Mouse (Mus musculus): ENCODE measurements around the gene Os9. TPM values are rescaled to one million over a fixed set of nuclear protein-coding genes. Genes with fewer than 3 reads are reported as not detected.

The Os9 gene
- polyA plus RNA-seq, 1 experiment = 104 TPM

GRCm38 (mm10) chr10:127063913-127064870 lies 56.7 kb downstream of the Os9 start:
- TF ChIP-seq GATA1 (IDR thresholded peaks at IDR 0.05; ENCODE audit: low read length) = no peak

DNA sequence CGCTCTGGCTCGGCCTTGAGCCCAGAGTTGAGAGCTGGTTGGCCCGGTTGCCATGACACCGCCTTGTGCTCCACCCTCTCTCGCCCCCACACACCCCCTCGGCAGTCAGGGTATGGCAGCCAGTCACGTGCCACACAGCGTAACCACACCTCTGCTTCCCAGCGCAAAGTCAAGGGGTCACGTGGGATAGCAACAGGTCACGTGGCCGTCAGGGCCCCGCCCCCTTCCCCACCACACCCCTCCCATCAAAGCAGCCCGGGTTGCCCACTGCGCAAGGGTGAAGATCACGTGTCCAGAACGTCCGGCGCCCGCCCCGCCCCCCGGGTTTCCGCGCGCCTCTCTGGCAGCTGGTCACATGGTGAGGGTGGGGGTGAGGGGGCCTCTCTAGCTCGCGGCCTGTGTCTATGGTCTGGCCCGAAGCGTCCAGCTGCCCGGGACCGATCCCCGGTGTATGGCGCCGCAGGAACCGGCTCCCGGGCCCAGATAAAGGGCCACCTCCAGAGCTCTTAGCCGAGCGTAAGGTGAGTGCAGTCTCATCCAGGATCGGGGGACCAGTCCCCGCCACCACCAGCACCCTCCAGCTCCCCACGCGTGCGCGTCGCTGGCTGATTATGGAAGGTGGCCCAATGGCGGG lies 57.6 kb downstream of the Os9 start, which contains the start of gene Cdk4:
TSS of gene Cdk4 (plus strand) at position 296 of the 634 bp plus-strand sequence.
- TF ChIP-seq GATA1 (IDR thresholded peaks at IDR 0.05; ENCODE audit: low read length) = no peak

DNA sequence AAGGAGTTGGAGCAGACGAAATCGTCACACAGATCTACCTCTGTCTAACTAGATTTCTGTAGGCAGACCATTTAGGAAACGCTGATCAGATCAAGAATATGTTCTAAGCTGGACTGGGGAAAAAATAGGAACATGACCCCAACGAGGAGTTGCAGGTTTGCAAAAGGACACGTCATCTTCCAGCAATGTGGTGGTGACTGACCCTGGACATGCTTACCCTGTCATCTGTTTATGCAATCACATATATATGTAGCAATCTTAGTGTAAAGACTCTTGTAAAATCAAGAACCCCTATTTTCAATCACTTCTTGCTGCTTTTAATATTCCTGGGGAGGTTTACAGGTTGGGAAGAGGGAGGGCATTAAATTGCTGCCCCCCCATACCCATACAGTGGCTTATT lies 58.4 kb downstream of the Os9 start:
- no peak for TF ChIP-seq GATA1 (IDR thresholded peaks at IDR 0.05; ENCODE audit: low read length)

- TF ChIP-seq GATA1 (IDR thresholded peaks at IDR 0.05; ENCODE audit: low read length) = no peak
Observed at GRCm38 (mm10) chr10:127061513-127061912, 59.4 kb downstream of the Os9 start.

DNA sequence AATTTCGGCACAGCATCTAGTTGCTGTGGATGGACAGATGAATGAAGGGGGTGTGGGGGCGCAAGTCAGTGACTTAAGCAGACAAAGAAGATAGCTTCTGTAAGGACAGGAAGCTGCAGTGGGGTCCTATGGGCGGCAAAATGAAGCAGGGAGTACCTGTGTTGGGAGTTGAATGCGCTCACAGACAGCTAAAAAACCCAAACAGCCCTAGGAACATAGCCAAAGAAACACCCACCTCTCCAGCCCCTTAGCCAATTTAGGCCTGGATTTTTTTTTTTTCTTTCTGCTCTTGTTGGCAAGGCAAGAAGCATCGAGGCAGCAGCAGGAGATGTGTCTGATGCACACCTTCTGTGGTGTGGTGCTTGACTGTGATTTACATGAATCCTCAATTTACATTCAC lies 59.8 kb downstream of the Os9 start:
- TF ChIP-seq GATA1 (IDR thresholded peaks at IDR 0.05; ENCODE audit: low read length) = no peak

DNA sequence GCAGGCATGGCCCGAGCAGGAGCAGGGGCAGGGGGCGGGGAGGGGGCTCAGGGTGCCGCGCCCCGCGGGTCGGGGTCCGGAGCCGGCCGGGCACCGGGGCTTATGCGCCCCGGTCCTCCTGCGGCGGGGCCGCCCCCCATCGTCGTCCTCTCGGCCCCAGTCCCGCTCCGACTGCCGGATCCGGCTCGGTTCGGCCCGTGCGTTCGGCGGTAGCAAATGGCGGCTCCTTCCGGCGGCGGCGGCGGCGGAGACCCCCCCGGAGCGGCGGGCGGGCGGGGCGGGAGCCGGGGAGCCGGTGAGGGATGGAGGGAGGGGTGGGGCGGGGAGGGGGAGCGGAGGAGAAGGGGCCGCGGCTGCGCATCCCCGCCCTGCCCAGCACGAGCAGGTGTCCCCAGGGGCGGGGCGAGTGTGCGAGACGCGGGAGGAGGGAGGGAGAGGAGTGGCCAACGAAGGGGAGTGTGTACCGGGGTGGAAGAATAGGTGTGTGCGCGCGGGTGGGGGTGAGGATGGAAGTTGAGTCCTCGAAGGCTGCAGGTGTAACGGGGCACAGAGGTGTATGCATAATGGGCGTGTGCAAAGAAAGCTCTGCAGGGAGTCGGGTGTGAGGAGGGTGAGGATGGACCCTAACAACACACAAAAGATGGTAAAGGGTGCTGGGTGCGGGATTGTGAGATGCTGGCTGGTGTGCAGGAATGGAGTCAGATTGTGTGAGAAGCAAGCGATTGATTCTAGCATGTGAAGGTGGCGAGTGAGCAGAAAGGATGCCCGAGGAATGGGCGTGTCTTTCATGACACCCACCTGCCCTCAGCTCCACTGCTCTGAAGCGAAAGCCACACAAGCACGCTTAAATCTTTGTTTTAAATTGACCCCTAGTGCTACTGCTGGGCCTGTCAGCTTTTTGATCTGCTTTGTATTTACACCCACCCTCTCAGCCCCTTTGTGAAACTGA lies 60.7 kb downstream of the Os9 start, which contains the start of gene March9:
TSS of gene March9 (minus strand) at position 217 of the 949 bp plus-strand sequence.
- no peak for TF ChIP-seq GATA1 (IDR thresholded peaks at IDR 0.05; ENCODE audit: low read length)

GRCm38 (mm10) chr10:127059174-127059967 lies 61.6 kb downstream of the Os9 start:
- no peak for TF ChIP-seq GATA1 (IDR thresholded peaks at IDR 0.05; ENCODE audit: low read length)

- TF ChIP-seq GATA1 (IDR thresholded peaks at IDR 0.05; ENCODE audit: low read length) = no peak
Observed at GRCm38 (mm10) chr10:127058708-127059107, 62.2 kb downstream of the Os9 start.

DNA sequence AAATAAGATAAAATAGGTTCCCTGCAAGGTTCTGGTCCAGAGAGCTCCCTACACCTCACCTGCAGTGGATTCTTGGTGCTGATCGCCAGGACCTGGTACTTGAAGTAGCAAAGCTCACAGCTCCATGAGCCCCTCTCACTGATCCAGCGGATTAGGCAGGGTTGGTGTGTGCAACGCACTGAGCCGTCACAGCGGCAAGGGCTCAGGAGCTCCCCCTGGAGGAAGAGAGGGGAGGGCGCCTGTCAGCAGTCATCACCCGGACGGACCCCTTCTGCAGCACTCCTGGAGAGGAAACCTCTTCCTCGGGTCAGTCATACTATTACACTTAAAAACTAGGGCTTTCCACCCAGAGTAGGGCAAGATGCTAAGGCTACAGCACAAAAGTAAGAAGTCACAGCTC lies 62.8 kb downstream of the Os9 start:
- TF ChIP-seq GATA1 (IDR thresholded peaks at IDR 0.05; ENCODE audit: low read length) = no peak

DNA sequence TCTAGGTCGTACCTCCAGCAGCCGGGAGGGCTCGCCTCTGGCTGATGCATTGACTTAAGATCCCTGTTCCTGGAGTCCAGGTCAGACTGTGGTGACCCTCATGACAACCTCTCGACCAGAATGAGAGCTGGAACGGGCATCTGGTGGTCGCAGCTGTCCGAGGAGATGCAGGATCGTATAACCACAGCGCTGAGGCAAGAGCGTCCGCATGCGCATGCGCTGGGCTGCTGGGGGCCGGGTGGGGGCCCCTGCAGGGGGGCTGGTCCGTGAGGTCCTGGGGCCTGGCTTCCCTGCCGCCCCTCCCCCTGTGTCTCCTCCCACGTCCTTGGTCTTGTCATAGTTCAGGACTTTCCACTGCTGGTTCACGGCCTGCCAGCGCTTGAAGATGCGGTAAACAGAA lies 64.4 kb downstream of the Os9 start:
- TF ChIP-seq GATA1 (IDR thresholded peaks at IDR 0.05; ENCODE audit: low read length) = no peak

DNA sequence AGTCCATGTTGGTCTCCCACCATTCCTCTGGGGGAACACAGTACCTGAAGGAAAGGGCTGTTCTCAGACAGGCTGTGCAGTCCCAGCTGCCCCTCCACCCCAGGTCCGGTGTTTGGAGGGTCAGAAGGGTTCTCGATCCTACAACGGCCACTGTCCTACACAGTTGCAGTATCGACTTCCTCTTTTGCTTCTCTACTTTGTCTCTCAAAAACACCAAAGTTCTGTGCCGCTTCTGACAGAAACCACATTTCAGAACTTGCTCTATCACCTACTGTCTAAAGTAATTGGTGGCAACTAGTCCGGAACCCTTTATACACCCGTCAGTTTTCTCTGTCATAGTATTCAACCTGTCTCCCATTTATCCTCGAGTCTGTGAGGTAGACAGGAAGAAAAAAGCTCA lies 65.5 kb downstream of the Os9 start:
- no peak for TF ChIP-seq GATA1 (IDR thresholded peaks at IDR 0.05; ENCODE audit: low read length)

GRCm38 (mm10) chr10:127054646-127055045 lies 66.3 kb downstream of the Os9 start:
- TF ChIP-seq GATA1 (IDR thresholded peaks at IDR 0.05; ENCODE audit: low read length) = no peak

DNA sequence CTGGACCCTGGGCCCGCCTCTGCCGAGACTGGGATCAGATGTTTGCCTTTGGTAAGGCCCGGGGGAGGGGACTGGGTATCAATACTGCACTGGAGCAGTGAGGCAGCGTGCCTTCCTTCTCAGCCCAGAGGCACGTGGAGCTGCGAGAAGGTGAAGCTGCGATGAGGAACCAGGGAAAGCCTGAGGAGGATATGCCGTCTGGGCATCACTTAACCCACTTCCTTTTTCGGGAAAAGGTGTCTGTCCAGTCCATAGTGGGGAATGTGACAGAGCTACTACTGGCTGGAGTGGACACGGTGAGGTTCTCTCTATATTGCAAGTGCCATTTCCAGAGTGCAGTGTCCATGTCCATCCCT lies 70.8 kb downstream of the Os9 start:
- no peak for TF ChIP-seq GATA1 (IDR thresholded peaks at IDR 0.05; ENCODE audit: low read length)

DNA sequence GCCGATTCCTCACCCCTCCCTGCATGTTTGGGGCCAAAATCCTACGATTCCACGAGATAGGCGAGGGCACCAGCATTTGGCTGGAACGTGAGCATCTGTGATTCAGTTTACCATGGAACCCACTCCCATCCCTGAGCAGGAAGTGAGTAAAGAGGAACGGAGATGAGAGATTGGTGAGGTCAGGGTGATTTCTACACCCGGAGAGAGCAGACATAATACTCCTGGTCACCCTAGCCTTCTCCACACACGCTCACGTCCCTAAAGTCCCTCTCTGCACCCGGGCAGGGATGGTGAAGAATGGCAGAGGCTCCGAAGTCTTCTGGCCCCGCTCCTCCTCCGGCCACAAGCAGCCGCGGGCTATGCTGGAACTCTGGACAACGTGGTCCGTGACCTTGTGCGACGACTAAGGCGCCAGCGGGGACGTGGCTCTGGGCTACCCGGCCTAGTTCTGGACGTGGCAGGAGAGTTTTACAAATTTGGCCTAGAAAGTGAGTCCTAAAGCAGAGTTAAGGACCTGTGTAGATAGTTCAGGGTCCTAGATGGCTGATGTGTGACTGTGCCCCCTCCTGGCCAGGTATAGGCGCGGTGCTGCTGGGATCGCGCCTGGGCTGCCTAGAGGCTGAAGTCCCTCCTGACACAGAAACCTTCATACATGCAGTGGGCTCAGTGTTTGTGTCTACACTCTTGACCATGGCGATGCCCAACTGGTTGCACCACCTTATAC lies 71.4 kb downstream of the Os9 start:
- no peak for TF ChIP-seq GATA1 (IDR thresholded peaks at IDR 0.05; ENCODE audit: low read length)
